Mouse (Mus musculus): Measurements from ENCODE around the gene Mocs1.

Mocs1 gene

GRCm38 (mm10) chr17:49428239-49428688, at the start of gene Mocs1:
Gene Mocs1 (plus strand): TSS chr17:49428362.
- peak; percentile 92 to 95 for DNase-seq (ENCODE audit: low spot score in 2 of 2)

- no peak for DNase-seq (ENCODE audit: low spot score in 2 of 2)
Observed at GRCm38 (mm10) chr17:49379645-49380044, 48.5 kb upstream of the Mocs1 start.

- DNase-seq (ENCODE audit: low spot score in 2 of 2) = no peak
Observed at GRCm38 (mm10) chr17:49384217-49384943, 43.8 kb upstream of the Mocs1 start.

GRCm38 (mm10) chr17:49387741-49388140, 40.4 kb upstream of the Mocs1 start:
- no peak for DNase-seq (ENCODE audit: low spot score in 2 of 2)

GRCm38 (mm10) chr17:49392751-49393150, 35.4 kb upstream of the Mocs1 start:
- no peak for DNase-seq (ENCODE audit: low spot score in 2 of 2)

GRCm38 (mm10) chr17:49394836-49395235, 33.3 kb upstream of the Mocs1 start:
- peak in 1 of 2 experiments; percentile 13 for DNase-seq (ENCODE audit: low spot score in 2 of 2)

- no peak for DNase-seq (ENCODE audit: low spot score in 2 of 2)
Observed at GRCm38 (mm10) chr17:49399605-49400004, 28.6 kb upstream of the Mocs1 start.

GRCm38 (mm10) chr17:49400130-49400529, 28.0 kb upstream of the Mocs1 start:
- peak; percentile 83 to 91 for DNase-seq (ENCODE audit: low spot score in 2 of 2)

- DNase-seq (ENCODE audit: low spot score in 2 of 2) = no peak
Observed at GRCm38 (mm10) chr17:49403151-49403550, 25.0 kb upstream of the Mocs1 start.

GRCm38 (mm10) chr17:49405927-49406326, 22.2 kb upstream of the Mocs1 start:
- no peak for DNase-seq (ENCODE audit: low spot score in 2 of 2)

GRCm38 (mm10) chr17:49412974-49413373, 15.2 kb upstream of the Mocs1 start:
- no peak for DNase-seq (ENCODE audit: low spot score in 2 of 2)

GRCm38 (mm10) chr17:49413554-49413953, 14.6 kb upstream of the Mocs1 start:
- DNase-seq (ENCODE audit: low spot score in 2 of 2) = no peak

- DNase-seq (ENCODE audit: low spot score in 2 of 2) = no peak
Observed at GRCm38 (mm10) chr17:49416228-49416627, 11.9 kb upstream of the Mocs1 start.

GRCm38 (mm10) chr17:49419813-49420212, 8.3 kb upstream of the Mocs1 start:
- DNase-seq (ENCODE audit: low spot score in 2 of 2) = no peak

- DNase-seq (ENCODE audit: low spot score in 2 of 2) = peak in 1 of 2 experiments; percentile 19
Observed at GRCm38 (mm10) chr17:49422286-49423066, 5.7 kb upstream of the Mocs1 start.

GRCm38 (mm10) chr17:49423067-49423325, 5.2 kb upstream of the Mocs1 start:
- no peak for DNase-seq (ENCODE audit: low spot score in 2 of 2)

- DNase-seq (ENCODE audit: low spot score in 2 of 2) = no peak
Observed at GRCm38 (mm10) chr17:49423872-49424271, 4.3 kb upstream of the Mocs1 start.

- no peak for DNase-seq (ENCODE audit: low spot score in 2 of 2)
Observed at GRCm38 (mm10) chr17:49427631-49428238, 427 bp upstream of the Mocs1 start.

GRCm38 (mm10) chr17:49428751-49429415, 721 bp downstream of the Mocs1 start:
- no peak for DNase-seq (ENCODE audit: low spot score in 2 of 2)

- no peak for DNase-seq (ENCODE audit: low spot score in 2 of 2)
Observed at GRCm38 (mm10) chr17:49429471-49430129, 1.4 kb downstream of the Mocs1 start.

- DNase-seq (ENCODE audit: low spot score in 2 of 2) = no peak
Observed at GRCm38 (mm10) chr17:49430136-49430535, 2.0 kb downstream of the Mocs1 start.

GRCm38 (mm10) chr17:49431176-49431575, 3.0 kb downstream of the Mocs1 start:
- DNase-seq (ENCODE audit: low spot score in 2 of 2) = no peak

Data from frontal cortex, postnatal 36 days (tissue).